Mouse (Mus musculus) bone marrow, adult 2 months (tissue): ENCODE measurements at regions not wholly inside any gene's neighbourhood (a gene's known extent, or its start where the extent isn't known, plus 50 kb on each side); places are given as distances from the start of the nearest gene placed in this dataset.

Experiments
- CTCF ChIP-seq: fragments of 200-500 bp; IDR thresholded peaks from 2 replicates; pipeline ENCODE4 v1.5.1; 2011; ENCODE audit warnings: low read length, control low read depth; ENCODE audit not compliant: control insufficient read depth, insufficient read depth
- POLR2A ChIP-seq: fragments of 200-500 bp; IDR thresholded peaks from 2 replicates; pipeline ENCODE4 v1.6.1; 2011; ENCODE audit warnings: low read depth, mild to moderate bottlenecking, control low read depth, low read length, borderline replicate concordance; ENCODE audit not compliant: control insufficient read depth

DNA sequence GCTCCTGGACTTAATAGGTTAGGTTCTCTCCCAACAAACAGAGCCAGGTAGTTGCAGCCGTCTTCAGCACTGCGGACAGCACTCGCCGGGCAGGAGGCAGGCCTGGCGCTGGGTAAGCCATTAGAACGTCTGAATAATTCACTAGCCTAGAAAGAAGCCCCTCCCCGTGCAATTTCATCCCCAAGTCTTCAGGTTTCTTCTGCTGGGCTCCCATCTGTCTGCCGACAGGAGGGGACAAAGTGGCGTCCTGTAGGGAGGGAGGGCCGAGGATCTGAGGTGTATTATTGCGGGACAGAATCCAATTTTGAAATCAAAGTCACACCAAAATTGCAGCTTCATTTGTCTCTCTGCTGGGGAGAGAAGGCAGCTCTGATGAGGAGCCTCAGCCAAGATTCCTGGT is 58.9 kb upstream of the Rph3a start:
- no peak for TF ChIP-seq POLR2A
- no peak for TF ChIP-seq CTCF
